Mouse (Mus musculus) adrenal gland, adult 18-20 months (tissue): ENCODE results near the gene Patz1. TPM values are rescaled to one million over a fixed set of nuclear protein-coding genes. Genes with fewer than 3 reads are reported as not detected.
A peak's percentile ranks its signal among the peaks of the same experiment; 100 is the strongest.

ENCODE experiments used
- DNase-seq, 2 experiments: peaks; one replicate each; pipeline ENCODE4 v3.0.0; 2021 to 2022; ENCODE audit warnings: low spot score in 2 of 2
- total RNA-seq, 2 experiments: library from RNA; stranded (reverse); gene quantifications; 1 replicate in 1 of 2; 2 replicates in 1 of 2; pipeline ENCODE4 v1.2.3; 2021

Patz1 gene
- total RNA-seq, 2 experiments from 2014 or later = 16.1 to 24.6 TPM

GRCm38 (mm10) chr11:3291311-3292061 lies 2.8 kb downstream of the Patz1 start:
- no peak for DNase-seq

- DNase-seq = peak; percentile 35 to 40
These were observed 3.4 kb downstream of the Patz1 start for GRCm38 (mm10) chr11:3292062-3292421.

GRCm38 (mm10) chr11:3292711-3293249 lies 4.1 kb downstream of the Patz1 start:
- no peak for DNase-seq

GRCm38 (mm10) chr11:3293361-3293760 lies 4.7 kb downstream of the Patz1 start:
- no peak for DNase-seq

GRCm38 (mm10) chr11:3294641-3295040 lies 6.0 kb downstream of the Patz1 start:
- DNase-seq = no peak

GRCm38 (mm10) chr11:3296056-3296455 lies 7.4 kb downstream of the Patz1 start:
- DNase-seq = no peak

- DNase-seq = no peak
These were observed 9.5 kb downstream of the Patz1 start for GRCm38 (mm10) chr11:3297871-3298812.

- DNase-seq = no peak
These were observed 10.1 kb downstream of the Patz1 start for GRCm38 (mm10) chr11:3298813-3299185.

GRCm38 (mm10) chr11:3301075-3301474 lies 12.4 kb downstream of the Patz1 start:
- DNase-seq = no peak

- no peak for DNase-seq
These were observed 13.7 kb downstream of the Patz1 start for GRCm38 (mm10) chr11:3302385-3302784.

- no peak for DNase-seq
These were observed 14.1 kb downstream of the Patz1 start for GRCm38 (mm10) chr11:3302792-3303191.

GRCm38 (mm10) chr11:3305821-3306220 lies 17.1 kb downstream of the Patz1 start:
- DNase-seq = no peak

- DNase-seq = no peak
These were observed 19.2 kb downstream of the Patz1 start for GRCm38 (mm10) chr11:3307875-3308274.

- no peak for DNase-seq
These were observed 21.2 kb downstream of the Patz1 start for GRCm38 (mm10) chr11:3309884-3310283.

GRCm38 (mm10) chr11:3310789-3311585 lies 22.3 kb downstream of the Patz1 start:
- no peak for DNase-seq

GRCm38 (mm10) chr11:3311586-3312347 lies 23.1 kb downstream of the Patz1 start:
- DNase-seq = no peak

- DNase-seq = no peak
These were observed 24.6 kb downstream of the Patz1 start for GRCm38 (mm10) chr11:3313294-3313693.

GRCm38 (mm10) chr11:3314148-3314547 lies 25.5 kb downstream of the Patz1 start:
- DNase-seq = peak; percentile 57 to 65

- DNase-seq = no peak
These were observed 29.6 kb downstream of the Patz1 start for GRCm38 (mm10) chr11:3318286-3318685.

- no peak for DNase-seq
These were observed 39.6 kb downstream of the Patz1 start for GRCm38 (mm10) chr11:3328271-3328670.
